In genomic region chr2:163458539-163459265, GRCm38 (mm10) we compare ENCODE assay signal across 9 mouse cellular contexts. TPM values are rescaled to one million over a fixed set of nuclear protein-coding genes. Genes with fewer than 3 reads are reported as not detected.
DNase-seq lines count a peak whose midpoint lies in the region; ATAC-seq and TF ChIP-seq lines count a peak whose summit lies in the region.
"Had no signal": no experiment of that assay in that cellular context is flagged by ENCODE, and none has a peak within 500 bp of the region (broad histone marks: within the 10 kb centered on the region; RNA-seq: fewer than 3 reads in every experiment).

No protein-coding gene starts in this region.

- no peaks in the 10 kb centered on the region for H3K27me3 ChIP-seq in kidney, postnatal 0 days (ENCODE audit: insufficient read depth, low read length)
- H3K27me3 ChIP-seq in kidney, adult 2 months (replicated peaks; ENCODE audit: control insufficient read depth, insufficient read depth, low read length) = no peaks in the 10 kb centered on the region
- H3K27me3 ChIP-seq in forebrain, embryonic 15.5 days = no peaks in the 10 kb centered on the region
- H3K27me3 ChIP-seq in midbrain, postnatal 0 days (ENCODE audit: insufficient read depth, low read length) = 0 out of 2 replicates have a peak, but pooled peaks cover 5% of the 10 kb centered on the region

- no peak for TF ChIP-seq CTCF in kidney, postnatal 0 days (IDR thresholded peaks at IDR 0.05; ENCODE audit: low read depth)
- TF ChIP-seq CTCF in kidney, adult 2 months (conservative IDR thresholded peaks at IDR 0.05; ENCODE audit: insufficient read depth, insufficient read length, low read depth, low read length) = no peak
- TF ChIP-seq CTCF in midbrain, postnatal 0 days (IDR thresholded peaks at IDR 0.05) = no peak

- no peaks in the 10 kb centered on the region for H3K36me3 ChIP-seq in kidney, postnatal 0 days (ENCODE audit: insufficient read depth, low read length)
- H3K36me3 ChIP-seq in kidney, adult 2 months (ENCODE audit: control insufficient read depth, insufficient read depth, low read length) = no peaks in the 10 kb centered on the region
- peaks cover 15% of the 10 kb centered on the region for H3K36me3 ChIP-seq in forebrain, embryonic 15.5 days
- H3K36me3 ChIP-seq in midbrain, postnatal 0 days (ENCODE audit: insufficient read depth, low read length) = peaks cover 9% of the 10 kb centered on the region

- H3K4me2 ChIP-seq in kidney, postnatal 0 days (ENCODE audit: low read length) = no peak overlapping the region
- H3K4me2 ChIP-seq in forebrain, embryonic 15.5 days (replicated peaks) = peak overlapping the region; percentile 32
- H3K4me2 ChIP-seq in midbrain, postnatal 0 days (ENCODE audit: low read depth, low read length, poor library complexity, severe bottlenecking) = peak overlapping the region; percentile 30; the same call in 1 of the 2 replicates

- peak; percentile 2 for DNase-seq in kidney, postnatal 0 days (ENCODE audit: low spot score)
- DNase-seq in kidney, adult 2 months = no peak
- DNase-seq in brain, adult 2 months (ENCODE audit: low read depth, low spot score) = peak; percentile 83
- peak; percentile 6 for DNase-seq in midbrain, postnatal 0 days (ENCODE audit: low spot score)
- no peak for DNase-seq in layer of hippocampus, adult 9-11 months
- no peak for DNase-seq in kidney, adult 11 months

- H3K27ac ChIP-seq in kidney, postnatal 0 days = no peak overlapping the region
- H3K27ac ChIP-seq in kidney, adult 2 months (ENCODE audit: insufficient read depth, low read depth, low read length) = no peak overlapping the region
- no peak overlapping the region for H3K27ac ChIP-seq in forebrain, embryonic 15.5 days (replicated peaks)
- no peak overlapping the region for H3K27ac ChIP-seq in midbrain, postnatal 0 days (ENCODE audit: low read depth, low read length)

- no peak overlapping the region for H3K9ac ChIP-seq in kidney, postnatal 0 days (ENCODE audit: low read depth, low read length)
- H3K9ac ChIP-seq in forebrain, embryonic 15.5 days (replicated peaks) = no peak overlapping the region
- no peak overlapping the region for H3K9ac ChIP-seq in midbrain, postnatal 0 days (replicated peaks; ENCODE audit: low read length, poor library complexity, severe bottlenecking)

- no peaks in the 10 kb centered on the region for H3K9me3 ChIP-seq in kidney, postnatal 0 days (replicated peaks; ENCODE audit: low read length)
- no peaks in the 10 kb centered on the region for H3K9me3 ChIP-seq in forebrain, embryonic 15.5 days
- H3K9me3 ChIP-seq in midbrain, postnatal 0 days (ENCODE audit: low read length) = no peaks in the 10 kb centered on the region

- no peak for ATAC-seq in kidney, postnatal 0 days (replicated peaks; ENCODE audit: low FRiP score, low read depth)
- peak; percentile 38; the same call in 1 of the 2 replicates for ATAC-seq in forebrain, embryonic 15.5 days (replicated peaks)
- peak; percentile 45 for ATAC-seq in midbrain, postnatal 0 days (ENCODE audit: low FRiP score)

- no peak overlapping the region for H3K4me3 ChIP-seq in kidney, postnatal 0 days (replicated peaks; ENCODE audit: low read depth, low read length)
- H3K4me3 ChIP-seq in kidney, adult 2 months (ENCODE audit: insufficient read depth, low read depth, low read length) = no peak overlapping the region
- 0 out of 2 replicates have a peak overlapping the region, but pooled peaks have one; percentile 12 for H3K4me3 ChIP-seq in forebrain, embryonic 15.5 days
- H3K4me3 ChIP-seq in midbrain, postnatal 0 days (ENCODE audit: low read depth, low read length) = no peak overlapping the region
- H3K4me3 ChIP-seq: megakaryocyte, embryonic 14.5 days had no signal

- 45% methylated on average over 27 of the region's 27 CpGs for WGBS in kidney, postnatal 0 days
- WGBS in kidney, adult 2 months = 45% methylated on average over 27 of the region's 27 CpGs
- 57% methylated on average over 27 of the region's 27 CpGs for WGBS in forebrain, embryonic 15.5 days
- WGBS in midbrain, postnatal 0 days = 57% methylated on average over 27 of the region's 27 CpGs

- no peak for TF ChIP-seq POLR2A in kidney, adult 2 months (IDR thresholded peaks at IDR 0.05; ENCODE audit: low read depth, low read length)

- no peaks in the 10 kb centered on the region for H3K4me1 ChIP-seq in kidney, postnatal 0 days (replicated peaks; ENCODE audit: insufficient read depth, low read length)
- no peaks in the 10 kb centered on the region for H3K4me1 ChIP-seq in kidney, adult 2 months (ENCODE audit: control insufficient read depth, insufficient read depth, low read length)
- H3K4me1 ChIP-seq in forebrain, embryonic 15.5 days = 0 out of 2 replicates have a peak, but pooled peaks cover 11% of the 10 kb centered on the region
- H3K4me1 ChIP-seq in midbrain, postnatal 0 days (ENCODE audit: insufficient read depth, low read length) = peaks cover 3% of the 10 kb centered on the region; the same call in 1 of the 2 replicates

RNA-seq across cellular contexts. Expression of gene Fitm2, which starts 13.7 kb away (rescaled TPM):
- 10.3 and 10.4 TPM in 2 replicates for polyA plus RNA-seq in kidney, postnatal 0 days (2015; fragmentation: Nextera tagmentation; extraction: Ambion mirVana)
- 19.9 and 21.9 TPM in 2 replicates for polyA plus RNA-seq in kidney, adult 2 months (2012; rRNA removed)
- polyA plus RNA-seq in forebrain, embryonic 15.5 days (2015; fragmentation: Nextera tagmentation; extraction: Ambion mirVana) = 11.4 and 12.3 TPM in 2 replicates
- 24.5 and 29.9 TPM in 2 replicates for total RNA-seq in midbrain, postnatal 0 days (2014; rRNA removed)
- 15.3 and 15.4 TPM in 2 replicates for polyA plus RNA-seq in midbrain, postnatal 0 days (2015; fragmentation: Nextera tagmentation; extraction: Ambion mirVana)

RNA-seq across cellular contexts. Expression of gene Gdap1l1, which starts 20.4 kb away (rescaled TPM):
- 0.64 and 0.74 TPM in 2 replicates for polyA plus RNA-seq in kidney, postnatal 0 days (2015; fragmentation: Nextera tagmentation; extraction: Ambion mirVana)
- polyA plus RNA-seq in kidney, adult 2 months (2012; rRNA removed) = 0.31 and 0.38 TPM in 2 replicates
- polyA plus RNA-seq in forebrain, embryonic 15.5 days (2015; fragmentation: Nextera tagmentation; extraction: Ambion mirVana) = 111 and 112 TPM in 2 replicates
- total RNA-seq in midbrain, postnatal 0 days (2014; rRNA removed) = 150 and 182 TPM in 2 replicates
- polyA plus RNA-seq in midbrain, postnatal 0 days (2015; fragmentation: Nextera tagmentation; extraction: Ambion mirVana) = 147 and 155 TPM in 2 replicates

RNA-seq across cellular contexts. Expression of gene R3hdml, which starts 33.4 kb away (rescaled TPM):
- polyA plus RNA-seq in kidney, postnatal 0 days (2015; fragmentation: Nextera tagmentation; extraction: Ambion mirVana) = 27.4 and 29.8 TPM in 2 replicates
- 3.6 and 4.6 TPM in 2 replicates for polyA plus RNA-seq in kidney, adult 2 months (2012; rRNA removed)
- polyA plus RNA-seq in forebrain, embryonic 15.5 days (2015; fragmentation: Nextera tagmentation; extraction: Ambion mirVana) = not detected in 2 replicates
- 0.38 TPM in 2 replicates for total RNA-seq in midbrain, postnatal 0 days (2014; rRNA removed)
- 0.21 and 0.70 TPM in 2 replicates for polyA plus RNA-seq in midbrain, postnatal 0 days (2015; fragmentation: Nextera tagmentation; extraction: Ambion mirVana)

RNA-seq across cellular contexts. Expression of gene Oser1, which starts 34.2 kb away (rescaled TPM):
- 74.9 and 78.2 TPM in 2 replicates for polyA plus RNA-seq in kidney, postnatal 0 days (2015; fragmentation: Nextera tagmentation; extraction: Ambion mirVana)
- polyA plus RNA-seq in kidney, adult 2 months (2012; rRNA removed) = 11.5 and 13.9 TPM in 2 replicates
- polyA plus RNA-seq in forebrain, embryonic 15.5 days (2015; fragmentation: Nextera tagmentation; extraction: Ambion mirVana) = 75.4 and 79.1 TPM in 2 replicates
- 27.6 and 29.9 TPM in 2 replicates for total RNA-seq in midbrain, postnatal 0 days (2014; rRNA removed)
- 63.8 and 64.7 TPM in 2 replicates for polyA plus RNA-seq in midbrain, postnatal 0 days (2015; fragmentation: Nextera tagmentation; extraction: Ambion mirVana)

RNA-seq across cellular contexts. Expression of gene Hnf4a, which starts 47.9 kb away (rescaled TPM):
- polyA plus RNA-seq in kidney, postnatal 0 days (2015; fragmentation: Nextera tagmentation; extraction: Ambion mirVana) = 21.6 and 24.3 TPM in 2 replicates
- 354 and 376 TPM in 2 replicates for polyA plus RNA-seq in kidney, adult 2 months (2012; rRNA removed)
- polyA plus RNA-seq in forebrain, embryonic 15.5 days (2015; fragmentation: Nextera tagmentation; extraction: Ambion mirVana) = not detected in 2 replicates
- not detected in 2 replicates for total RNA-seq in midbrain, postnatal 0 days (2014; rRNA removed)
- not detected in 2 replicates for polyA plus RNA-seq in midbrain, postnatal 0 days (2015; fragmentation: Nextera tagmentation; extraction: Ambion mirVana)
- total RNA-seq: layer of hippocampus, postnatal 10 days had no signal

Comparison
In these comparisons a context has a peak if more than half of its experiments do, and no peak if none do; other contexts are left out.
1. DNase-seq: peak in kidney, postnatal 0 days (single experiment), brain, adult 2 months (single experiment) and midbrain, postnatal 0 days (single experiment); none in kidney, adult 2 months (single experiment), layer of hippocampus, adult 9-11 months (single experiment) and kidney, adult 11 months (single experiment).
2. RNA of gene Gdap1l1, which starts 20.4 kb away (polyA plus RNA-seq): 147 to 155 TPM in midbrain, postnatal 0 days and 111 to 112 TPM in forebrain, embryonic 15.5 days; 0.64 to 0.74 TPM in kidney, postnatal 0 days and 0.31 to 0.38 TPM in kidney, adult 2 months; every median in the first group is over 10 times any median in the second.